Mouse (Mus musculus) spleen, postnatal 14 days (tissue): ENCODE measurements around the gene Shank1.
A peak's percentile ranks its signal among the peaks of the same experiment; 100 is the strongest.

Source experiments
- DNase-seq, 2 experiments: peaks; one replicate each; pipeline ENCODE4 v3.0.0; 2021 to 2022; ENCODE audit warnings: low spot score in 2 of 2

Gene Shank1

DNA sequence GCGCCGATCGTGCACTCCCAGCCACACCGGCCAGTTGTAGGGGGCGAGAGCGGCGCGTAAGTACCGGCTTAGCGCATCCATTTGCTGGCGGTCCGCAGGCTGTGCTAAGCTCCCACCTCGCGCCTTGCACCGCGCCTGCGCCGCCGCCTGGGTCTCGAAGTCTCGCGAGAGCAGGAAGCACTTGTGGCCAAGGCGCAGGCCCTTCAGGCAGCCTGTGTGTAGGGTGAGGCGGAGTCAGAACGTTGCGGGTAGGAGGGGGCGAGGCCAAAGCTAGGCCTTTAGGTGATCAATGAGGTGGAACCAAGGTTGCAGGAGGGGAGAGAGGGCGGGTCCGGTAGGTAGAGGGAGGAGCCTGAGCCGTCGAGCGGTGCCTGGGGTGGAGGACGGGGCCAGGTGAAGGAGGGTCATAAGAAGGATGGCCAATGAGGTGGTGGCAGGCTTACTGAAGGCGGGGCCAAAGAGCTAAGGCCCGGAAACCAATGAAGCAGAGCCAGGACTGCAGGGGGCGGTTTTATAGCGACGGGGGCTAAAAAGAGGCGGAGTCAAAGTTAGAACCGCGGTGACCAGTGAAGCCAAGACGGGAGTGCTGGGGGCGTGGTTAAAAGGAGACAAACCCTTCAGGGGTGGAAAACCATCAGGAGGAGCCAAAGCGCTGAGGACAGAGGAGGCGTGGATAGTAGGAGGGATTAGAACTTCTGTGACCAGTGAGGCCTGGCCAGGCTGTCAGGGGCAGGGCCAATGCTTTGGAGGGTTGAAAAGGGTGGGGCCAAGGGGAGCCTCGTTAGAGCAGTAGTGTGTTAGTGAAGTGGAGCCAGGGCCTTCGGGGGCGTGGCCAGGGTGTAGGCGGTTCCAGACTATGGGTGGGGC, 5.0 kb upstream of the Shank1 start:
- peak; percentile 75 to 84 for DNase-seq

DNA sequence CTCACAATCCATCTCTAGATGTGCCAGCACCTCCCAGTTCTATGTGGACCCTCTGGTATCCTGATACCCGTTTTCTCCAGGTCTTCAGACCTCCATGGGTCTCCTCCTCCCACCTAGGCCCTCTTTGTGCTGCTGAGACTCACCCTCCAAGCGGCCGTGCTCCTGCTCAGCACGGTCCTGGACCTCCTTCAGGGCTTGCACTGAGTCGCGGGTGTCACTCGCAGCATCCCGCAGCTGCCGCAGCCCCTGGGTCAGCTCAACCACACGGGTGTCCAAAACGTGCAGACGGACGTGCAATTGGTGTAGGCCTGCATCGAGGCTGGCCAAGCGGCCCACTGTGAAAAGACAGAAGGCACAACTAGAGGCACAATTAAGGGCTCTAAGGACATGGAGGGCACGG, 4.4 kb upstream of the Shank1 start:
- DNase-seq: no peak

GRCm38 (mm10) chr7:44306516-44307240, 3.4 kb upstream of the Shank1 start, which contains the start of gene Clec11a:
Clec11a (minus strand) TSS chr7:44306902.
- no peak for DNase-seq

DNA sequence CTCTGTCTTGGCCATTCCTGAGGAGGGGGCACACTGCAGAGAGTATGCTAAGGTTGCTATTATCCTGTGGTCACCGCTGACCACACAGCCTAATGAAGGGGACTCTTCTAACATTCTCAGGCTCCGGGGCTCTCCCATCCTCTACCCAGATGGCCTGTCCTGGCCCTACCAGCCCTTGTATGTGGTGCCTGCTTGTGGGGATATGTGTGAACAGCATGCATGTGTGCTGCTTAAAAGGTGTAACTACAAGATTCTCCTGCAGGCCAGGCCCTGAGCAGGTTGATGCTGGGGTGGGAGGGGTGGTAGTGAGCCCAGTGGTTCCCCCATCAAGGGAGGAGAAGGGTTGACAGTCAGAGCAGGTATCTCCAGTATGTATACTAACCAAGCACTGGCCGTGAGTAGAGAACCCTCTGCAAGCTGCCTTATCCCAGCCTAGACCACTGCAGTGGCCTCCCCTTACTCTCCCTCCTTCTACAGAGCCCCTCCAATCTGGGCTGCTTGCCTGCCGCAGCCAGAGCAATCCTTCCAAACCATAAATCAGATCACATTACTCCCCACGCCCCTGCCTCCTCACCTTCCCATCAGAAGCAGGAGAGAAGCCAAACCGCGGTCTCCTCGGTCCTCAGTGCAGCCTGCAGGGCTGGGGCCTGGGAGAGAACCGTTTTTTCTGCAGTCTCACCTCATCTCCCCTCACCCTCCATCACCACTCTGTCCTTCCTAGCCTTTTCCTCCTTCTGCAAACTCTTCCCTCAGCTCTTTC, 2.6 kb upstream of the Shank1 start:
- no peak for DNase-seq

GRCm38 (mm10) chr7:44310285-44310877, 328 bp downstream of the Shank1 start:
- DNase-seq: no peak

- no peak for DNase-seq
These were observed 1.0 kb downstream of the Shank1 start for GRCm38 (mm10) chr7:44310878-44311712.

GRCm38 (mm10) chr7:44311713-44312304, 1.8 kb downstream of the Shank1 start:
- peak in 1 of 2 experiments; percentile 37 for DNase-seq

GRCm38 (mm10) chr7:44312484-44312883, 2.4 kb downstream of the Shank1 start:
- DNase-seq: no peak

- no peak for DNase-seq
These were observed 7.9 kb downstream of the Shank1 start for GRCm38 (mm10) chr7:44317913-44318312.

- DNase-seq: no peak
These were observed 10.8 kb downstream of the Shank1 start for GRCm38 (mm10) chr7:44320886-44321285.

DNA sequence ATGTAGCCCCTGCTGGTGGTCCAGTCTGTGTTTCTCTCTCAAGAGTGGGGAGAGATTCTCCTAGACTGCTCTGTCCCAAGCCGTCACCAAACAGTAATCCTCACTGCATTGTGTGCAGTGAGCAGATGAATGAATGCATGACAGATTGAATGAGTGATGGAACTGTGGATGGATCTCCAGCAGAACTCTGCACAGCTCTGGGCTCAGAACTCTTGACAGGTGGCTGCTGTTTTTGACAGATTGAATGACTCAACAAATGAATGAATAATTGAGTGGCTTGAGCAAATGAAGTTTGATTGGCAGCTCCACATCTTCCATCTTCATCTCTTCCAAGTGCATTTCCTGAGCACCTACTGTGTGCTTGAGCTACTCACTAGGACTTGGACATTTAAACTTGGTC, 12.2 kb downstream of the Shank1 start:
- DNase-seq: no peak

DNA sequence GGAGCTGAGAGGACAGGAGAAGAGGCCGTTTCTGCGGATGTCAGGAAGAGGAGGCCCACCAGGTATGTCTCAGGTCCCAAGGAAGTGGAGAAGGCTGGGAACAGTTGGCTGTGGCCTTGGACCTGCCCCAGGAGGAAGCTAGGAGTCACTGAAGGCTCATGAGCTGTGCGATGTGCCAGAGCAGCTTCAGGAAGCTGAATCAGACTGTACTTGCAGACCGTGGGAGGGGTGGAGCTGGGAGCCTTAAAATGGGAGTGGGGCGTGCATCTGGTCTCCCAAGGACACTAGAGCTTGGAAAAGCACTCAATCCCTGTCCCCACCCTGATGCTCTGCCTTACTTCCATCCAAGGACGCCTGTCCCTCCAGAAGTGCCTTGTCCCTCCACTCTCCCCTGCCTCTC, 16.6 kb downstream of the Shank1 start:
- DNase-seq: no peak

- no peak for DNase-seq
These were observed 22.3 kb downstream of the Shank1 start for GRCm38 (mm10) chr7:44332336-44332735.

DNA sequence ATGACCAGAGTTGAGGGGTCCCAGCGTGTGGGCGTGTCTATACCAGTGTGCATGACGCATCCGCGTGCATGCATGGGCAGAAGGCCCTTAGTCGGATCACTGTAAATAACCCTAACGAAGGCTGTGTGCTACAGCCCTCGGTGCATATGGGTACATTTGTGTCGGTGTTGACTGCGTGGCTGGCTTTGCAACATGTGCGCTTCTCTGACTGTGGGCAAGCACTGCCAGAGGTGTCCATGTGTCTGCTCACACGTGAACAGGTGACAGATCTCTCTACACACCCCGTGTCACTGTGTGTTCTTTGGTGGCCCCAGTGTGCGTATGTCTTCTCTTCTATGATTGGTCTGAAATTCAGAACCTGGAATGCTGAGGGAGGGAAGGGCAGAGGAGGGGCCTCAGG, 24.1 kb downstream of the Shank1 start:
- no peak for DNase-seq

- DNase-seq: no peak
These were observed 25.2 kb downstream of the Shank1 start for GRCm38 (mm10) chr7:44335031-44335878.

DNA sequence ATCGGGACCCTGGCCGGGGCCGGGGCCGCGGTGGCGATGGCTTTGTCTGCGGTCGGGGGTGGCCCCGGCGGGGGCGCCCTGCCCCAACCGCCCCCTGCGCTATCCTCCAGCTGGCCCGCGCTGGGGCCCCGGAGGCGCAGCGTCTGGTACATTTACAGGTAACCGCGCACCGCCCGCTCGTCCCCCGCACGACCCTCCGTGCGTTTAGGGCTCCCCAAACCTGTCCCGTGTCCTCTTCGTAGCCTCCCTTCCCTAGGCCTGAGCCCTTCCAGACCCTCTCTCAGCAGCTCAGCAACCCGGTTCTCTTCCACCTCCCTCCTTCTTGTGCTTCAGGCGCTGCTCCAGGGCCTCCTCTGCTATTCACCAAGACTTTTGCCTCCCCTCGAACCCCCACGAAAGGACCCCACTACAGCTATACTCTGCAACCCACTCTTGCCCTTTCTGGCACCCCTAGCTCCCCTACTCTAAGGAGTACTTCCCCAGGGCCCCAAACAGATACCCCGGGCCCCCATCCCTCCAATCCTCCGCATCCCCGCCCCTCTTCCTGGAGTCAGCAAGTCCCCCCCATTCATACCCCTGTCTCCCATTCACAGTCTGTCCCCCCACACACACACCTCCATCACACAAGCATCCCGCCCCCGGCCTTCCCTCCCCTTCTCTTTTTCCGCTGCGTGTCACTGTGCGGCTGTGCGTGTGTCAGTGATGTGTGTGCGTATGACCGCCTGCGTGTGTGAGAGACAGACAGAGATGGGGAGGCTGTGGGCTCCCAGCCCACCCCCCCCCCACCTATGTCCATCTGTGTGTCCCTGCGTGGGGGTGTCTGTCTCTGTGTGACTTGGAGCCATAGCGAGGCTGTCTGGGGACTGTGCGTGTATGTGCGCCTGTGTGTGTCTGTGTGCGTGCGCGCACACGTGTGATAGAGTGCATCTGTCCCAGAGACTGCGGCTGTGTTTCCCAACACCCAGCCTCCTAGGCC, 26.3 kb downstream of the Shank1 start:
- DNase-seq: no peak

GRCm38 (mm10) chr7:44337121-44337849, 27.2 kb downstream of the Shank1 start:
- no peak for DNase-seq

GRCm38 (mm10) chr7:44340226-44340625, 30.2 kb downstream of the Shank1 start:
- DNase-seq: no peak
